Mouse (Mus musculus): ENCODE measurements at regions not wholly inside any gene's neighbourhood (a gene's known extent, or its start where the extent isn't known, plus 50 kb on each side); places are given as distances from the start of the nearest gene placed in this dataset.

GRCm38 (mm10) chr17:49171252-49172047 is 239.3 kb downstream of the Lrfn2 start:
- ATAC-seq (ENCODE audit: insufficient read depth, low read depth), result no peak
- peaks cover 7% of the 10 kb centered on the region; the same call in 1 of the 2 replicates for H3K4me1 ChIP-seq (ENCODE audit: control insufficient read depth, insufficient read depth)

GRCm38 (mm10) chr17:49172052-49172799 is 240.0 kb downstream of the Lrfn2 start:
- no peak for DNase-seq (ENCODE audit: low spot score)

More at GRCm38 (mm10) chr17:49171252-49172047, 239.3 kb downstream of the Lrfn2 start:
- Histone ChIP-seq H3K27me3 (ENCODE audit: control insufficient read depth, insufficient read depth, low read length) (peaks cover 46% of the 10 kb centered on the region), H3K4me3 (ENCODE audit: low read depth, low read length) (peak overlapping the region; percentile 28), H3K9ac (replicated peaks; ENCODE audit: low read depth, low read length) (no peak overlapping the region), H3K4me2 (ENCODE audit: low read depth, low read length) (peak overlapping the region; percentile 57), H3K27ac (ENCODE audit: low read depth) (no peak overlapping the region), H3K9me3 (replicated peaks; ENCODE audit: control insufficient read depth, low read length) (no peaks in the 10 kb centered on the region), H3K36me3 (replicated peaks; ENCODE audit: control insufficient read depth, insufficient read depth, low read length) (no peaks in the 10 kb centered on the region)
- DNase-seq (ENCODE audit: low spot score), result no peak
- WGBS, result 6% methylated on average over 20 of the region's 20 CpGs
- TF ChIP-seq CTCF (IDR thresholded peaks at IDR 0.05; ENCODE audit: low read depth) (no peak), EP300 (IDR thresholded peaks at IDR 0.05; ENCODE audit: low read depth) (no peak)

GRCm38 (mm10) chr17:49172800-49173150 is 240.6 kb downstream of the Lrfn2 start:
- H3K27ac ChIP-seq (ENCODE audit: low read depth), result no peak overlapping the region
- no peak overlapping the region for H3K4me3 ChIP-seq (ENCODE audit: low read depth, low read length)
- no peaks in the 10 kb centered on the region for H3K36me3 ChIP-seq (replicated peaks; ENCODE audit: control insufficient read depth, insufficient read depth, low read length)
- H3K9ac ChIP-seq (replicated peaks; ENCODE audit: low read depth, low read length), result no peak overlapping the region
- WGBS, result 58% methylated on average over 8 of the region's 8 CpGs
- DNase-seq (ENCODE audit: low spot score), result no peak
- TF ChIP-seq CTCF (IDR thresholded peaks at IDR 0.05; ENCODE audit: low read depth) (no peak), EP300 (IDR thresholded peaks at IDR 0.05; ENCODE audit: low read depth) (no peak)
- peaks cover 7% of the 10 kb centered on the region; the same call in 1 of the 2 replicates for H3K4me1 ChIP-seq (ENCODE audit: control insufficient read depth, insufficient read depth)
- H3K4me2 ChIP-seq (ENCODE audit: low read depth, low read length), result no peak overlapping the region
- H3K9me3 ChIP-seq (replicated peaks; ENCODE audit: control insufficient read depth, low read length), result no peaks in the 10 kb centered on the region
- no peak for ATAC-seq (ENCODE audit: insufficient read depth, low read depth)
- peaks cover 46% of the 10 kb centered on the region for H3K27me3 ChIP-seq (ENCODE audit: control insufficient read depth, insufficient read depth, low read length)

More at GRCm38 (mm10) chr17:49172052-49172799, 240.0 kb downstream of the Lrfn2 start:
- Histone ChIP-seq H3K9ac (replicated peaks; ENCODE audit: low read depth, low read length) (no peak overlapping the region), H3K4me3 (ENCODE audit: low read depth, low read length) (peak overlapping the region; percentile 28), H3K4me2 (ENCODE audit: low read depth, low read length) (peak overlapping the region; percentile 57), H3K9me3 (replicated peaks; ENCODE audit: control insufficient read depth, low read length) (no peaks in the 10 kb centered on the region), H3K27me3 (ENCODE audit: control insufficient read depth, insufficient read depth, low read length) (peaks cover 46% of the 10 kb centered on the region), H3K4me1 (ENCODE audit: control insufficient read depth, insufficient read depth) (peaks cover 7% of the 10 kb centered on the region; the same call in 1 of the 2 replicates), H3K36me3 (replicated peaks; ENCODE audit: control insufficient read depth, insufficient read depth, low read length) (no peaks in the 10 kb centered on the region), H3K27ac (ENCODE audit: low read depth) (no peak overlapping the region)
- ATAC-seq (ENCODE audit: insufficient read depth, low read depth), result no peak
- TF ChIP-seq EP300 (IDR thresholded peaks at IDR 0.05; ENCODE audit: low read depth) (no peak), CTCF (IDR thresholded peaks at IDR 0.05; ENCODE audit: low read depth) (no peak)
- WGBS, result 9% methylated on average over 15 of the region's 15 CpGs

GRCm38 (mm10) chr17:49177966-49178731 is 246.0 kb downstream of the Lrfn2 start:
- no peak overlapping the region for H3K4me2 ChIP-seq (ENCODE audit: low read depth, low read length)
- H3K9me3 ChIP-seq (replicated peaks; ENCODE audit: control insufficient read depth, low read length), result no peaks in the 10 kb centered on the region
- H3K4me3 ChIP-seq (ENCODE audit: low read depth, low read length), result no peak overlapping the region
- DNase-seq (ENCODE audit: low spot score) (no peak), ATAC-seq (ENCODE audit: insufficient read depth, low read depth) (no peak)
- H3K36me3 ChIP-seq (replicated peaks; ENCODE audit: control insufficient read depth, insufficient read depth, low read length), result no peaks in the 10 kb centered on the region
- no peak for TF ChIP-seq CTCF (IDR thresholded peaks at IDR 0.05; ENCODE audit: low read depth)
- 60% methylated on average over 6 of the region's 6 CpGs for WGBS
- H3K4me1 ChIP-seq (ENCODE audit: control insufficient read depth, insufficient read depth), result no peaks in the 10 kb centered on the region
- no peak overlapping the region for H3K27ac ChIP-seq (ENCODE audit: low read depth)
- H3K27me3 ChIP-seq (ENCODE audit: control insufficient read depth, insufficient read depth, low read length), result peaks cover 50% of the 10 kb centered on the region
- no peak overlapping the region for H3K9ac ChIP-seq (replicated peaks; ENCODE audit: low read depth, low read length)

GRCm38 (mm10) chr17:49182485-49182884 is 245.7 kb upstream of the Mocs1 start:
- Histone ChIP-seq H3K4me2 (ENCODE audit: low read depth, low read length) (no peak overlapping the region), H3K4me3 (ENCODE audit: low read depth, low read length) (no peak overlapping the region), H3K36me3 (replicated peaks; ENCODE audit: control insufficient read depth, insufficient read depth, low read length) (no peaks in the 10 kb centered on the region), H3K27me3 (ENCODE audit: control insufficient read depth, insufficient read depth, low read length) (peaks cover 30% of the 10 kb centered on the region), H3K4me1 (ENCODE audit: control insufficient read depth, insufficient read depth) (no peaks in the 10 kb centered on the region), H3K27ac (ENCODE audit: low read depth) (no peak overlapping the region), H3K9me3 (replicated peaks; ENCODE audit: control insufficient read depth, low read length) (no peaks in the 10 kb centered on the region), H3K9ac (replicated peaks; ENCODE audit: low read depth, low read length) (no peak overlapping the region)
- ATAC-seq (ENCODE audit: insufficient read depth, low read depth) (no peak), DNase-seq (ENCODE audit: low spot score) (no peak)
- WGBS, result 12% methylated on average over 4 of the region's 4 CpGs
- TF ChIP-seq CTCF (IDR thresholded peaks at IDR 0.05; ENCODE audit: low read depth) (peak; percentile 64), EP300 (IDR thresholded peaks at IDR 0.05; ENCODE audit: low read depth) (no peak)

Data from heart, postnatal 0 days (tissue).